Mouse (Mus musculus): ENCODE data around the gene Egln1. TPM values are rescaled to one million over a fixed set of nuclear protein-coding genes. Genes with fewer than 3 reads are reported as not detected.

Gene Egln1
- polyA plus RNA-seq, 1 experiment from 2014 or later = 17.8 TPM

GRCm38 (mm10) chr8:124917741-124918484 lies 31.2 kb downstream of the Egln1 start:
- H3K27me3 ChIP-seq (ENCODE audit: control insufficient read depth, insufficient read depth, low read length) = no peaks in the 10 kb centered on the region
- H3K4me3 ChIP-seq (ENCODE audit: low read length) = no peak overlapping the region
- H3K27ac ChIP-seq (ENCODE audit: low read length) = no peak overlapping the region
- H3K36me3 ChIP-seq (ENCODE audit: control insufficient read depth, insufficient read depth) = peaks cover 24% of the 10 kb centered on the region
- ATAC-seq (replicated peaks; ENCODE audit: extremely low read depth, insufficient read depth, low FRiP score) = no peak
- no peak overlapping the region for H3K9ac ChIP-seq (ENCODE audit: low read length)
- WGBS = 70% methylated on average over 18 of the region's 18 CpGs
- H3K4me2 ChIP-seq (ENCODE audit: low read depth, low read length) = no peak overlapping the region
- H3K4me1 ChIP-seq (ENCODE audit: control insufficient read depth, insufficient read depth, low read length) = peaks cover 53% of the 10 kb centered on the region
- H3K9me3 ChIP-seq (replicated peaks; ENCODE audit: control insufficient read depth, low read length) = 0 out of 2 replicates have a peak, but pooled peaks cover 4% of the 10 kb centered on the region

DNA sequence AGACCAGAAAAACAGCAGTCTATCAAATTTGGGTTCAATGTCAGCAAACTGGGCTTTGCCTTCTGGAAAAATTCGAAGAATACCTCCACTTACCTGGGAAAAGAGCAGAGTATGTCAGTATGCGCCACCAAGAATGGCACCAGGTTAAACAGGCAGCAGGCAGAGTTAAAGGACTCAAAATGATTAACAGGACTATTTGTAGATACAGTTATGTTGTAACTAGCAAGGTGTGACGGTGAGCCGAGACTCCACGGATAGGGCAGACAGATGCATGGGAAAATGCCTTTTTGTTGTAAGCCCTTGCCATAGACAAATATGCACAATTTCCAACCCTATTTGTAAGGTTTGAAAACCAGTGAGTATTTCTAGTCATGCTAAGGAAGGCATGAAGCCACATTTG lies 35.1 kb downstream of the Egln1 start:
- no peak for ATAC-seq (replicated peaks; ENCODE audit: extremely low read depth, insufficient read depth, low FRiP score)
- H3K9ac ChIP-seq (ENCODE audit: low read length) = no peak overlapping the region
- H3K4me3 ChIP-seq (ENCODE audit: low read length) = no peak overlapping the region
- WGBS = 98% methylated on average over 5 of the region's 5 CpGs
- 0 out of 2 replicates have a peak, but pooled peaks cover 4% of the 10 kb centered on the region for H3K9me3 ChIP-seq (replicated peaks; ENCODE audit: control insufficient read depth, low read length)
- H3K27ac ChIP-seq (ENCODE audit: low read length) = no peak overlapping the region
- no peaks in the 10 kb centered on the region for H3K27me3 ChIP-seq (ENCODE audit: control insufficient read depth, insufficient read depth, low read length)
- no peak overlapping the region for H3K4me2 ChIP-seq (ENCODE audit: low read depth, low read length)
- peaks cover 40% of the 10 kb centered on the region for H3K36me3 ChIP-seq (ENCODE audit: control insufficient read depth, insufficient read depth)
- peaks cover 37% of the 10 kb centered on the region for H3K4me1 ChIP-seq (ENCODE audit: control insufficient read depth, insufficient read depth, low read length)

- H3K9me3 ChIP-seq (replicated peaks; ENCODE audit: control insufficient read depth, low read length) = 0 out of 2 replicates have a peak, but pooled peaks cover 4% of the 10 kb centered on the region
- ATAC-seq (replicated peaks; ENCODE audit: extremely low read depth, insufficient read depth, low FRiP score) = no peak
- no peak overlapping the region for H3K9ac ChIP-seq (ENCODE audit: low read length)
- no peaks in the 10 kb centered on the region for H3K27me3 ChIP-seq (ENCODE audit: control insufficient read depth, insufficient read depth, low read length)
- no peak overlapping the region for H3K4me2 ChIP-seq (ENCODE audit: low read depth, low read length)
- H3K4me3 ChIP-seq (ENCODE audit: low read length) = no peak overlapping the region
- WGBS = 64% methylated on average over 17 of the region's 17 CpGs
- peaks cover 20% of the 10 kb centered on the region for H3K4me1 ChIP-seq (ENCODE audit: control insufficient read depth, insufficient read depth, low read length)
- H3K36me3 ChIP-seq (ENCODE audit: control insufficient read depth, insufficient read depth) = peaks cover 54% of the 10 kb centered on the region
- no peak overlapping the region for H3K27ac ChIP-seq (ENCODE audit: low read length)
Observed at GRCm38 (mm10) chr8:124911938-124912872, 36.9 kb downstream of the Egln1 start.

DNA sequence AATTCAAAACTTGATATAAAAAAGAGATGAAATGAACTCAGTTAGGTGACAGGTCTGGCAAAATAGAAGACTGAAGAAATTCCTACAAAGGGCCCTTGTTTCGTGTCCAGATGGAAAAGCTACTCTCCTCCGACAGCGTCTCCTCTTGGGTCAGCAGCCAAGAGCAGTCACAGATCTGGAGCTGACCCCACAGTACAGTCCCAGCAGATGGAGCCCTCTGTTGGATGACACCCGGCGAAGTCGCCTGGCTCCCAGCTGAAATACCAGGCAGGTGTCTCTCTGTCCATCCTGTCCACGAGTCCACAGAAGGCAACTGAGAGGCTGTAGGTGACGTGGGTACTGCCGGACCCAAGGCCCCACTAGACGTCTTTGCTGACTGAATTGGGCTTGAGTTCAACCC lies 38.8 kb downstream of the Egln1 start:
- 0 out of 2 replicates have a peak overlapping the region, but pooled peaks have one; percentile 17 for H3K9ac ChIP-seq (ENCODE audit: low read length)
- no peak overlapping the region for H3K4me3 ChIP-seq (ENCODE audit: low read length)
- peak overlapping the region; percentile 28 for H3K27ac ChIP-seq (ENCODE audit: low read length)
- H3K27me3 ChIP-seq (ENCODE audit: control insufficient read depth, insufficient read depth, low read length) = no peaks in the 10 kb centered on the region
- ATAC-seq (replicated peaks; ENCODE audit: extremely low read depth, insufficient read depth, low FRiP score) = no peak; the same call in 1 of the 2 replicates
- 0 out of 2 replicates have a peak, but pooled peaks cover 4% of the 10 kb centered on the region for H3K9me3 ChIP-seq (replicated peaks; ENCODE audit: control insufficient read depth, low read length)
- no peak overlapping the region for H3K4me2 ChIP-seq (ENCODE audit: low read depth, low read length)
- H3K4me1 ChIP-seq (ENCODE audit: control insufficient read depth, insufficient read depth, low read length) = peaks cover 9% of the 10 kb centered on the region
- WGBS = 57% methylated on average over 10 of the region's 10 CpGs
- H3K36me3 ChIP-seq (ENCODE audit: control insufficient read depth, insufficient read depth) = peaks cover 65% of the 10 kb centered on the region

- ATAC-seq (replicated peaks; ENCODE audit: extremely low read depth, insufficient read depth, low FRiP score) = peak; percentile 83
- Histone ChIP-seq H3K4me3 (ENCODE audit: low read length) (no peak overlapping the region), H3K27ac (ENCODE audit: low read length) (peak overlapping the region; percentile 28), H3K27me3 (ENCODE audit: control insufficient read depth, insufficient read depth, low read length) (no peaks in the 10 kb centered on the region), H3K36me3 (ENCODE audit: control insufficient read depth, insufficient read depth) (peaks cover 61% of the 10 kb centered on the region), H3K9ac (ENCODE audit: low read length) (no peak overlapping the region), H3K4me2 (ENCODE audit: low read depth, low read length) (no peak overlapping the region), H3K9me3 (replicated peaks; ENCODE audit: control insufficient read depth, low read length) (0 out of 2 replicates have a peak, but pooled peaks cover 4% of the 10 kb centered on the region), H3K4me1 (ENCODE audit: control insufficient read depth, insufficient read depth, low read length) (peaks cover 9% of the 10 kb centered on the region)
- 50% methylated on average over 16 of the region's 16 CpGs for WGBS
Observed at GRCm38 (mm10) chr8:124909936-124910335, 39.2 kb downstream of the Egln1 start.

DNA sequence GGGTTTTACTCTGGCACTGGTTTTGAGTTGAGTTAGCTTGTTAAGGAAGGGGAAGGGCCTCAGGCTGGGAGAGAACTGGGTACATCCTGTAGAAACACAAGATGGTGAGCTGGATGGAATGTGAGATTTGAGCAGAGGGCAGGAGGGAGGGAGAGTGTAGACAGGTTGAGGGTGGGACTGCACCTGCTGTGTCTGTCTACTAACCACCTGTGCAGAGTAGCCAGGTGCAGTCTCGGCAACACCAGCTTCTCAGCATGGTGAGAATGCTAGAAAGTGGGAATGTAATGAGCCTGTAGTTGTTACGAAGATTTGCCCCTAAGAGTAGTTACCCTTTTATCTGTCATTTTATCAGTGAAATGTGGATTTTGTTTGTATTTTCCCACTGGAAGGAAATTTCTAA lies 43.6 kb downstream of the Egln1 start:
- Histone ChIP-seq H3K4me1 (ENCODE audit: control insufficient read depth, insufficient read depth, low read length) (peaks cover 6% of the 10 kb centered on the region), H3K4me3 (ENCODE audit: low read length) (no peak overlapping the region), H3K27me3 (ENCODE audit: control insufficient read depth, insufficient read depth, low read length) (no peaks in the 10 kb centered on the region), H3K9ac (ENCODE audit: low read length) (no peak overlapping the region), H3K27ac (ENCODE audit: low read length) (no peak overlapping the region), H3K4me2 (ENCODE audit: low read depth, low read length) (no peak overlapping the region), H3K9me3 (replicated peaks; ENCODE audit: control insufficient read depth, low read length) (no peaks in the 10 kb centered on the region), H3K36me3 (ENCODE audit: control insufficient read depth, insufficient read depth) (peaks cover 54% of the 10 kb centered on the region)
- 85% methylated on average over 2 of the region's 2 CpGs for WGBS
- no peak for ATAC-seq (replicated peaks; ENCODE audit: extremely low read depth, insufficient read depth, low FRiP score)

DNA sequence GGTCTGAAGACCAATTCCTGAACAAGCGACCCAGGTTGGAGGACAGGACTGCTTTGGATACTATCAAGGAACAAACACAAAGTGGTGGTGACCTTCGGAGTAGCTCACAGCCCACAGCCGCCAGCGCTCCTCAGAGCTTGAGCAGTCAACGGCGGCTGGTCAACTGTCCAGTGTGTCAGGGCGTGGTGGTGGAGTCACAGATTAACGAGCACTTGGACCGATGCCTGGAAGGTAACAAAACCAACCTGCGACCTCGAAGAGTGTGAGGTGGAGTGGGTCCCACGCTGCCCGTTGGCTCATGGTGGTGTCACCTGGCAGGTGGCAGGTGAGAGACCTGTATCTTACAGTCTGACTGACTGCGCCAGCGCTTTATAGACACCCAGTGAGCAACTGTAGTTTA lies 45.9 kb downstream of the Egln1 start:
- Histone ChIP-seq H3K36me3 (ENCODE audit: control insufficient read depth, insufficient read depth) (peaks cover 54% of the 10 kb centered on the region), H3K9me3 (replicated peaks; ENCODE audit: control insufficient read depth, low read length) (no peaks in the 10 kb centered on the region), H3K27ac (ENCODE audit: low read length) (no peak overlapping the region), H3K4me2 (ENCODE audit: low read depth, low read length) (no peak overlapping the region), H3K9ac (ENCODE audit: low read length) (no peak overlapping the region), H3K27me3 (ENCODE audit: control insufficient read depth, insufficient read depth, low read length) (no peaks in the 10 kb centered on the region), H3K4me1 (ENCODE audit: control insufficient read depth, insufficient read depth, low read length) (peaks cover 11% of the 10 kb centered on the region), H3K4me3 (ENCODE audit: low read length) (no peak overlapping the region)
- ATAC-seq (replicated peaks; ENCODE audit: extremely low read depth, insufficient read depth, low FRiP score) = no peak
- WGBS = 88% methylated on average over 15 of the region's 15 CpGs

DNA sequence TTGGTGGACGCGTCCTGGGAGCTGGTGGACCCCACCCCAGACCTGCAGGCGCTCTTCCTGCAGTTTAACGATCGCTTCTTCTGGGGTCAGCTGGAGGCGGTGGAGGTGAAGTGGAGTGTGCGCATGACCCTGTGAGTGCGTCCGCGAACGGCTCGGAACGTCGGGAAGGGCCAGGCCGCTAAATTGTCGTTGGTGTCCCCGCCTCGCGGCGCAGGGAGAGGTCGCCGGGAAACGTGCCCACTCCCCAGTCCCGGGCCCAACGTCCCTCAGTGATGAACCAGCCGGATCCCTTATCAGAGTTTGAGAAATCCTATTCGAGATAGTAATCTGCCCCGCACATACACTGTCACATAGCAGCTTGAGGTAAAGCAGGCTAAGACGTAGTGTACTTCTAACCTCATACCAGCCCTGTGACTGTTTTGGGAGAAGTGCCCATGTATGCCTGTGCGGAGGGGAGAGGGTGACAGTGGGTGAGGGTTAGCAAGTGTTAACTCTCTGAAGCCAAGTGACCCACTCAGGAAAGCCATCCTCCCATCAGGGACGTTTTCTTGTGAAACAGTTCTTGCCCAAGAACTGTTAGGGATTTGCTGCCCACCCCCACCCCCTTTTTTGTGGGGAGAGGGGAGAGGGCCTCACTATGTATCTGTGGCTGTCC lies 50.7 kb downstream of the Egln1 start:
- Histone ChIP-seq H3K4me1 (ENCODE audit: control insufficient read depth, insufficient read depth, low read length) (peaks cover 36% of the 10 kb centered on the region), H3K36me3 (ENCODE audit: control insufficient read depth, insufficient read depth) (peaks cover 49% of the 10 kb centered on the region), H3K4me3 (ENCODE audit: low read length) (peak overlapping the region; percentile 67), H3K27me3 (ENCODE audit: control insufficient read depth, insufficient read depth, low read length) (no peaks in the 10 kb centered on the region), H3K9ac (ENCODE audit: low read length) (peak overlapping the region; percentile 89), H3K4me2 (ENCODE audit: low read depth, low read length) (peak overlapping the region; percentile 94), H3K27ac (ENCODE audit: low read length) (peak overlapping the region; percentile 7; the same call in 1 of the 2 replicates), H3K9me3 (replicated peaks; ENCODE audit: control insufficient read depth, low read length) (no peaks in the 10 kb centered on the region)
- no peak for ATAC-seq (replicated peaks; ENCODE audit: extremely low read depth, insufficient read depth, low FRiP score)
- WGBS = 3% methylated on average over 31 of the region's 31 CpGs

Data from heart, embryonic 16.5 days (tissue).